Mouse (Mus musculus): ENCODE data around the gene Chd4.

GRCm38 (mm10) chr6:125110927-125111326 lies 15.1 kb downstream of the Chd4 start:
- peak; percentile 62 for TF ChIP-seq CTCF (IDR thresholded peaks at IDR 0.05; ENCODE audit: low read depth)
- no peak for TF ChIP-seq EP300 (IDR thresholded peaks at IDR 0.05; ENCODE audit: low read depth)

Data from liver, postnatal 0 days (tissue).